Mouse (Mus musculus) midbrain, postnatal 0 days (tissue): Measurements from ENCODE around the gene Smarca2. TPM values are rescaled to one million over a fixed set of nuclear protein-coding genes. Genes with fewer than 3 reads are reported as not detected.

Experiments used
- ATAC-seq: fragments of 200-750 bp; cut with Nextera tagmentation; 2 replicates; pipeline ENCODE4 v1.8.0; 2017; ENCODE audit warnings: moderate number of reproducible peaks, mild to moderate bottlenecking, moderate TSS enrichment, moderate library complexity; ENCODE audit not compliant: low FRiP score
- DNase-seq: peaks from one replicate; pipeline ENCODE4 v3.0.0-alpha.2; 2015; ENCODE audit warnings: low spot score
- H3K27ac ChIP-seq: fragments of 300-500 bp; sonication (generic); 2 replicates; pipeline ENCODE4 v1.5.1; 2014; ENCODE audit warnings: low read depth, mild to moderate bottlenecking, low read length, mixed read lengths
- H3K27me3 ChIP-seq: fragments of 300-500 bp; sonication (generic); 2 replicates; pipeline ENCODE4 v1.6.1; 2014; ENCODE audit warnings: low read length, control low read depth, mixed read lengths; ENCODE audit not compliant: insufficient read depth
- H3K36me3 ChIP-seq: fragments of 300-500 bp; sonication (generic); 2 replicates; pipeline ENCODE4 v1.6.1; 2014; ENCODE audit warnings: low read length, control low read depth, mixed read lengths; ENCODE audit not compliant: insufficient read depth
- H3K4me1 ChIP-seq: fragments of 300-500 bp; sonication (generic); 2 replicates; pipeline ENCODE4 v1.6.1; 2014; ENCODE audit warnings: mild to moderate bottlenecking, control low read depth, antibody characterized with exemption, low read length, mixed read lengths; ENCODE audit not compliant: insufficient read depth
- H3K4me2 ChIP-seq: fragments of 300-500 bp; sonication (generic); 2 replicates; pipeline ENCODE4 v1.6.1; 2014; ENCODE audit warnings: low read depth, mild to moderate bottlenecking, low read length, mixed read lengths; ENCODE audit not compliant: poor library complexity, severe bottlenecking
- H3K4me3 ChIP-seq: fragments of 300-500 bp; sonication (generic); 2 replicates; pipeline ENCODE4 v1.5.1; 2014; ENCODE audit warnings: low read depth, mild to moderate bottlenecking, low read length, moderate library complexity
- H3K9ac ChIP-seq: fragments of 300-500 bp; sonication (generic); replicated peaks from 2 replicates; pipeline ENCODE4 v1.6.1; 2014; ENCODE audit warnings: mild to moderate bottlenecking, low read length, moderate library complexity, mixed read lengths; ENCODE audit not compliant: poor library complexity, severe bottlenecking
- H3K9me3 ChIP-seq: fragments of 300-500 bp; sonication (generic); 2 replicates; pipeline ENCODE4 v1.6.1; 2016; ENCODE audit warnings: low read length, control low read depth
- CTCF ChIP-seq: IDR thresholded peaks from 2 replicates; pipeline ENCODE4 v1.5.1; 2016; ENCODE audit warnings: antibody characterized with exemption, mild to moderate bottlenecking
- WGBS: fragments of 180-500 bp; shearing (Covaris S2); extraction: QIAGEN DNeasy Blood & Tissue Kit; methylation state at CpG from one replicate; pipeline ENCODE4 v1.1.7; 2014; 5-methylcytosine and 5-hydroxymethylcytosine counted together
- polyA plus RNA-seq: library from polyadenylated mRNA; unstranded; fragments of >200 nt; fragmentation: Nextera tagmentation; extraction: Ambion mirVana; gene quantifications from 2 replicates; pipeline ENCODE4 v1.2.1, GENCODE M21; 2015
- total RNA-seq: library from RNA; depleted of rRNA; stranded (reverse); fragments of >200 nt; gene quantifications from 2 replicates; pipeline ENCODE4 v1.2.3, GENCODE M21; 2014

The Smarca2 gene
- total and polyA plus RNA-seq, 2 experiments from 2014 or later: 138 to 146 TPM

DNA sequence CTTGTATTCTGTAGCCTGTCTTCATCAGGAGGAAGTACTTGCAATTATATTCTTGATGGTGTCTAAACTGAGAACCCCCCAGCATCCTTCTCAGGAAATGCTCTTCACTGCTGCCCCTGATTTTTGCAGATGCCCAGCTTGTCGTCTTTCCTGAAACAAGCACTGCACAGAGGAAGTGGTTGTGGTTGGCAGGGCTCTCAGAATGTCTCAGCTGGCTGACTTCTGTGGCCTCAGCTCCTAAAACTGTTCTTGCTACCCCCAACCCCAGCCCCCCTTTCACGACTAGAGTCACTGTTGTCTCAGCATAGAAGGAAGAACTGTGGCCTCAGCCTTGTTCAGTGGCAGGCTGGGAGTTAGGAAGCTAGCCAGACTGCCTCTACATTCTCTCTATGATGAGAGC lies 41.3 kb downstream of the Smarca2 start:
- no peak overlapping the region for H3K27ac ChIP-seq
- TF ChIP-seq CTCF: no peak
- no peak overlapping the region for H3K9ac ChIP-seq
- DNase-seq (no peak), ATAC-seq (no peak)
- H3K4me2 ChIP-seq: no peak overlapping the region
- H3K36me3 ChIP-seq: peaks cover 6% of the 10 kb centered on the region; the same call in 1 of the 2 replicates
- 31% methylated on average over 2 of the region's 2 CpGs for WGBS
- H3K27me3 ChIP-seq: no peaks in the 10 kb centered on the region
- no peaks in the 10 kb centered on the region for H3K9me3 ChIP-seq
- no peaks in the 10 kb centered on the region for H3K4me1 ChIP-seq
- H3K4me3 ChIP-seq: no peak overlapping the region

DNA sequence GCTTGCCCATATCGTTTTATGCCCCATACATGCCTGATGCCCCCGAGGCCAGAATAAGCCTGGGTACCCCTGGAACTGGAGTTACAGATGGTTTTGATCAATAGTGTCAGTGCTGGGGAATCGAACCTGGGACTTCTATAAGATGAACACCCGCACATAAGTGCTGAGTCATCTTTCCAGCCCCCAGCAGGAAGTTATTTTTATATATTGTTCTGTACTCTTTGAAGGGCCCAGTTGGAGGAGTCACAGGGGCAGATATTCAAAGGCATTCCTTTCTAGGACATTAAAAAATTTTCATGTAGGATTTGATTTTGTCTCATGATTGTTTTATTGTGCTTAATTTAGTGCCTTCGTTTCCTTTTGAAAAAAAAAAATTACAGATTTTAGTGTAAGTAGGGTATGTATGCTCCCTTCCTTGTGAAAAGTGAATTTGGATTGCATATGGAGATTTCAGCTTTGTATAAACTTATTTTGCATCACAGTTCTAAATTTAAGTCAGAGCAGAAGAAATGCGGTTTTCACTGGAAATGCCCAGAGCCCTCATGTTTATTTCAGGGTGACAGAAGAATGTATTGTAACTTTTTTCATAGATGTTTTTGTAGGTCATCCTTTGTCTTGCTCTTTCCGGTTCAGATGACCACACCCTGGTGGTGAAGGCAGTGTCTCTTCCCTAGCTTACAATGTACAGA lies 45.9 kb downstream of the Smarca2 start:
- WGBS: 91% methylated on average over 7 of the region's 7 CpGs
- Histone ChIP-seq H3K9ac (no peak overlapping the region), H3K27ac (no peak overlapping the region), H3K4me2 (no peak overlapping the region), H3K27me3 (no peaks in the 10 kb centered on the region), H3K36me3 (peaks cover 13% of the 10 kb centered on the region; the same call in 1 of the 2 replicates), H3K4me3 (no peak overlapping the region), H3K9me3 (no peaks in the 10 kb centered on the region), H3K4me1 (no peaks in the 10 kb centered on the region)
- no peak for TF ChIP-seq CTCF
- ATAC-seq: no peak
- no peak for DNase-seq

DNA sequence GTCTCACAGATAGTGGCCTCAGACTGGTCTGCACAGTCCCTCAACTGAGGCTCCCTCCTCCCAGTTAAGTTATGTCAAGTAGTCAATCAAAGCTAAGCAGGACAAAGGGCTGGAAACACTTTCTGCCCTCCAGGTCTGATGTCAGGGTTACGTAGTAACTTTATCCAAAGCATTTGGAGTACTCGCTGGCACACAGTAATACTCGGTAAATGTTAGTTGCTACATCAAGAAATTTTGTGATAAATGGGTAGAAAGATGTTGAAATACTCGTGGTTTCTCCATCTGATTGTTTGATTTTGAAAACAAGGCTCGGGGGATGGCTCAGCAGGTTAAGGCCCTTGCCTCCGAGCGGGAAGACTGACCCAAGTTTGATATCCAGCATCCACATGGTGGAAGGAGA lies 53.5 kb downstream of the Smarca2 start:
- no peak for DNase-seq

DNA sequence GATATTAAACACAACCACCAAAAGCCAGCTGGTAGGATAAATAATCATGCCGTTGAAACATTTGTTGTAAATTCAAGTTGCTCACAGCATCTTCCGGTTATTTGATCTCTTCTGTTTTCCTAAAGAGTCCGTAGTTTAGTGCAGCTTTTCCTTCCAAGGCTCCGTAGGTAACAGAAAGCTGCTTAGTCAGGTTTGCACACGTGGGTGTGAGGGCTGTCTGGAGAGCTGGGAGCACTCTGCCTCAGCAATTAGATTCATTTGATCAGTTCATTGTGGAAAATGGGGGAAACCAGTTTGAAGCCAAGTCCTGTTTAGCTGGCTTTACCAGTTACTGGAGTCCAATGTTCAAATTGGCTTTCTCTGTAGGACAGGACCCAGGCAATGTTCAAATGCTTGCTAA lies 55.1 kb downstream of the Smarca2 start:
- no peak for ATAC-seq
- no peak overlapping the region for H3K4me3 ChIP-seq
- no peak for DNase-seq
- no peaks in the 10 kb centered on the region for H3K9me3 ChIP-seq
- H3K27me3 ChIP-seq: no peaks in the 10 kb centered on the region
- no peak for TF ChIP-seq CTCF
- 82% methylated on average over 5 of the region's 5 CpGs for WGBS
- no peaks in the 10 kb centered on the region for H3K4me1 ChIP-seq
- no peaks in the 10 kb centered on the region for H3K36me3 ChIP-seq
- no peak overlapping the region for H3K27ac ChIP-seq
- H3K4me2 ChIP-seq: no peak overlapping the region
- H3K9ac ChIP-seq: no peak overlapping the region

More for the DNA sequence above, 53.5 kb downstream of the Smarca2 start:
- ATAC-seq: no peak
- 92% methylated on average over 7 of the region's 7 CpGs for WGBS
- no peaks in the 10 kb centered on the region for H3K9me3 ChIP-seq
- H3K4me3 ChIP-seq: no peak overlapping the region
- H3K27me3 ChIP-seq: no peaks in the 10 kb centered on the region
- H3K4me2 ChIP-seq: no peak overlapping the region
- no peak for TF ChIP-seq CTCF
- 0 out of 2 replicates have a peak, but pooled peaks cover 3% of the 10 kb centered on the region for H3K36me3 ChIP-seq
- no peaks in the 10 kb centered on the region for H3K4me1 ChIP-seq
- H3K27ac ChIP-seq: no peak overlapping the region
- no peak overlapping the region for H3K9ac ChIP-seq

DNA sequence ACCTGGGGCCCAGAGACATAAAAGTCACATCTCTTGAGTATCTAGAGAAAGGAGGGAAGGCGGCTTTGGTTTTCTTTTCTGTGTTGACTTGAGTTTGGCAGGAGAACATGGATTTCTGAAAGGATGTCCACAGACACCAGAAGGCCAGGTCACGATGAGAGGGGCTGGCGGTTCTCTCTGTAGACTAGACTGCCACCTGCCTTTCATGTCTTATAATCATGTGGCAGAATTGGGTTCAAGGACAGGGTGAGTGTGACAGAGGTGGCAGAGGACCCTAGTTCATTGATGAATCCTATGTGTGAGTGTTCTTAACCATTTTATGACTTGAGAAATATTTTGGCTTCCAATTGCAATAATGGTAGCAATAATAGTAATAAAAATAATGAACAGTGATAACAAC lies 56.3 kb downstream of the Smarca2 start:
- no peak for TF ChIP-seq CTCF
- ATAC-seq (no peak), DNase-seq (no peak)
- WGBS: 94% methylated on average over 3 of the region's 3 CpGs
- no peaks in the 10 kb centered on the region; the same call in 1 of the 2 replicates for H3K36me3 ChIP-seq
- H3K27me3 ChIP-seq: no peaks in the 10 kb centered on the region
- H3K9me3 ChIP-seq: no peaks in the 10 kb centered on the region
- H3K9ac ChIP-seq: no peak overlapping the region
- no peak overlapping the region for H3K27ac ChIP-seq
- H3K4me3 ChIP-seq: no peak overlapping the region
- H3K4me2 ChIP-seq: no peak overlapping the region
- no peaks in the 10 kb centered on the region for H3K4me1 ChIP-seq

DNA sequence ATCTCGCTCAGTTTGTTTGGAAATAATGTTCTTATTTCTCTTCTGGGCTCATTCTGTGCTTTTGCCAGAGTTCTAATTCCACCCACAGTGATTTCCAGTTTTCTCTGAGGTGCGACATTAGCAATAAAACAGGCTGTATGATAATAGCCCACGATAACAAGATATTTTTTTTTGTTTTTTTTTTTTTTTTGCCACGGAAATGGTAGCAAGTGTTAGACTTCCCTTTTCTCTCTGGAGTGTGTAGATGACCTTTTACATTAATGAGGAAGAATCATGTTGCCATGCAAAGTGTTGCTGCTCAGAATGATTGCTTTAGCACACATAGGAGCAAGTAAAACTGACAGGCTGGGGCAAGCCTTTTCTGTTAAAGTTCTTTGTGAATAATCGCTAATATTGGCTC lies 61.5 kb downstream of the Smarca2 start:
- Histone ChIP-seq H3K4me3 (no peak overlapping the region), H3K27me3 (no peaks in the 10 kb centered on the region), H3K9ac (no peak overlapping the region), H3K36me3 (peaks cover 5% of the 10 kb centered on the region; the same call in 1 of the 2 replicates), H3K4me1 (no peaks in the 10 kb centered on the region), H3K4me2 (no peak overlapping the region), H3K27ac (no peak overlapping the region), H3K9me3 (no peaks in the 10 kb centered on the region)
- DNase-seq (no peak), ATAC-seq (no peak)
- 82% methylated on average over 5 of the region's 5 CpGs for WGBS
- no peak for TF ChIP-seq CTCF
